Mouse (Mus musculus) gastrocnemius, postnatal 10 days (tissue): ENCODE measurements around the gene Hist1h3e. TPM values are rescaled to one million over a fixed set of nuclear protein-coding genes. Genes with fewer than 3 reads are reported as not detected.
A peak's percentile ranks its signal among the peaks of the same experiment; 100 is the strongest.
"Not testable (repeated sequence)": the region's sequence is repeated elsewhere in the genome, so short reads cannot be mapped to it uniquely, and the experiment has no call there.

Experiments
- DNase-seq: peaks from one replicate; pipeline ENCODE4 v3.0.0; 2021; ENCODE audit warnings: mixed read lengths
- total RNA-seq, 2 experiments: library from RNA; stranded (reverse); gene quantifications; 2 replicates each; pipeline ENCODE4 v1.2.3; 2021

Hist1h3e gene
- total RNA-seq, 2 experiments from 2014 or later: 121 to 135 TPM

GRCm38 (mm10) chr13:23583387-23584068 lies 21.4 kb upstream of the Hist1h3e start:
- DNase-seq: no peak

- no peak for DNase-seq
These were observed 20.3 kb upstream of the Hist1h3e start for GRCm38 (mm10) chr13:23582219-23583056.

GRCm38 (mm10) chr13:23581408-23582218 lies 19.4 kb upstream of the Hist1h3e start, which contains the start of gene Hist1h4d:
Hist1h4d (plus strand) TSS chr13:23581598.
- DNase-seq: peak; percentile 81

- DNase-seq: no peak
These were observed 15.7 kb upstream of the Hist1h3e start for GRCm38 (mm10) chr13:23577835-23578234.

- no peak for DNase-seq
These were observed 14.9 kb upstream of the Hist1h3e start for GRCm38 (mm10) chr13:23576906-23577639.

GRCm38 (mm10) chr13:23576351-23576881 lies 14.2 kb upstream of the Hist1h3e start:
- no peak for DNase-seq

GRCm38 (mm10) chr13:23575864-23576313 lies 13.7 kb upstream of the Hist1h3e start:
- not testable (repeated sequence) for DNase-seq

GRCm38 (mm10) chr13:23575271-23575851 lies 13.2 kb upstream of the Hist1h3e start, which contains the start of gene Hist1h3d:
Hist1h3d (plus strand) TSS chr13:23575763.
- DNase-seq: no peak

GRCm38 (mm10) chr13:23574546-23575170 lies 12.5 kb upstream of the Hist1h3e start:
- DNase-seq: not testable (repeated sequence)

- peak; percentile 75 for DNase-seq
These were observed 11.8 kb upstream of the Hist1h3e start, which contains the start of the genes Hist1h2bf and Hist1h2ad for GRCm38 (mm10) chr13:23573898-23574524. Hist1h2bf (minus strand) TSS chr13:23574196. Hist1h2ad (plus strand) TSS chr13:23574381.

- not testable (repeated sequence) for DNase-seq
These were observed 11.1 kb upstream of the Hist1h3e start for GRCm38 (mm10) chr13:23573034-23573897.

- DNase-seq: no peak
These were observed 10.3 kb upstream of the Hist1h3e start for GRCm38 (mm10) chr13:23572218-23573033.

- DNase-seq: not testable (repeated sequence)
These were observed 9.5 kb upstream of the Hist1h3e start for GRCm38 (mm10) chr13:23571504-23572217.

- DNase-seq: peak; percentile 39
These were observed 8.9 kb upstream of the Hist1h3e start, which contains the start of the genes Hist1h2ae and Hist1h2bg for GRCm38 (mm10) chr13:23571022-23571503. Hist1h2ae (minus strand) TSS chr13:23571220. Hist1h2bg (plus strand) TSS chr13:23571396.

- not testable (repeated sequence) for DNase-seq
These were observed 8.3 kb upstream of the Hist1h3e start for GRCm38 (mm10) chr13:23570261-23571021.

GRCm38 (mm10) chr13:23564482-23564881 lies 2.3 kb upstream of the Hist1h3e start:
- DNase-seq: no peak
